Mouse (Mus musculus): ENCODE measurements around the gene Ip6k3. TPM values are rescaled to one million over a fixed set of nuclear protein-coding genes. Genes with fewer than 3 reads are reported as not detected.

Ip6k3 gene
- polyA plus RNA-seq, 1 experiment from 2014 or later = 0.07 TPM

GRCm38 (mm10) chr17:27119954-27120353, 47.6 kb downstream of the Ip6k3 start:
- Histone ChIP-seq H3K9ac (no peak overlapping the region), H3K4me3 (no peak overlapping the region), H3K27ac (no peak overlapping the region), H3K4me1 (peaks cover 13% of the 10 kb centered on the region), H3K9me3 (no peaks in the 10 kb centered on the region), H3K27me3 (no peaks in the 10 kb centered on the region), H3K36me3 (peaks cover 32% of the 10 kb centered on the region), H3K4me2 (no peak overlapping the region)
- no peak for ATAC-seq (ENCODE audit: borderline replicate concordance, extremely low read depth, low FRiP score, low TSS enrichment)
- WGBS = 68% methylated on average over 8 of the region's 8 CpGs

GRCm38 (mm10) chr17:27119540-27119895, 48.1 kb downstream of the Ip6k3 start:
- H3K4me1 ChIP-seq = peaks cover 13% of the 10 kb centered on the region
- peaks cover 32% of the 10 kb centered on the region; the same call in 1 of the 2 replicates for H3K36me3 ChIP-seq
- no peak overlapping the region for H3K9ac ChIP-seq
- ATAC-seq (ENCODE audit: borderline replicate concordance, extremely low read depth, low FRiP score, low TSS enrichment) = no peak
- H3K9me3 ChIP-seq = no peaks in the 10 kb centered on the region
- no peak overlapping the region for H3K4me3 ChIP-seq
- H3K4me2 ChIP-seq = no peak overlapping the region
- no peak overlapping the region for H3K27ac ChIP-seq
- 85% methylated on average over 4 of the region's 4 CpGs for WGBS
- no peaks in the 10 kb centered on the region for H3K27me3 ChIP-seq

GRCm38 (mm10) chr17:27118676-27119539, 48.7 kb downstream of the Ip6k3 start:
- Histone ChIP-seq H3K36me3 (peaks cover 27% of the 10 kb centered on the region; the same call in 1 of the 2 replicates), H3K4me3 (no peak overlapping the region), H3K27me3 (no peaks in the 10 kb centered on the region), H3K9ac (no peak overlapping the region), H3K9me3 (no peaks in the 10 kb centered on the region), H3K4me2 (no peak overlapping the region), H3K27ac (no peak overlapping the region), H3K4me1 (peaks cover 13% of the 10 kb centered on the region)
- 76% methylated on average over 25 of the region's 25 CpGs for whole genome bisulfite sequencing
- ATAC-seq (ENCODE audit: borderline replicate concordance, extremely low read depth, low FRiP score, low TSS enrichment) = no peak

GRCm38 (mm10) chr17:27110072-27110471, 57.5 kb downstream of the Ip6k3 start:
- 59% methylated on average over 7 of the region's 7 CpGs for WGBS
- ATAC-seq (ENCODE audit: borderline replicate concordance, extremely low read depth, low FRiP score, low TSS enrichment) = no peak
- Histone ChIP-seq H3K4me1 (no peaks in the 10 kb centered on the region), H3K9me3 (no peaks in the 10 kb centered on the region), H3K9ac (no peak overlapping the region), H3K4me3 (no peak overlapping the region), H3K27ac (no peak overlapping the region), H3K4me2 (no peak overlapping the region), H3K36me3 (no peaks in the 10 kb centered on the region), H3K27me3 (no peaks in the 10 kb centered on the region)

- H3K36me3 ChIP-seq = no peaks in the 10 kb centered on the region
Measured at GRCm38 (mm10) chr17:27107936-27108335, 59.7 kb downstream of the Ip6k3 start.

GRCm38 (mm10) chr17:27106745-27107144, 60.9 kb downstream of the Ip6k3 start:
- no peaks in the 10 kb centered on the region for H3K27me3 ChIP-seq
- peaks cover 5% of the 10 kb centered on the region; the same call in 1 of the 2 replicates for H3K4me1 ChIP-seq
- no peak overlapping the region for H3K9ac ChIP-seq
- H3K36me3 ChIP-seq = no peaks in the 10 kb centered on the region
- no peaks in the 10 kb centered on the region for H3K9me3 ChIP-seq
- 78% methylated on average over 9 of the region's 9 CpGs for WGBS
- no peak overlapping the region for H3K27ac ChIP-seq
- no peak overlapping the region for H3K4me2 ChIP-seq
- no peak overlapping the region for H3K4me3 ChIP-seq
- ATAC-seq (ENCODE audit: borderline replicate concordance, extremely low read depth, low FRiP score, low TSS enrichment) = no peak

More at GRCm38 (mm10) chr17:27107936-27108335, 59.7 kb downstream of the Ip6k3 start:
- H3K9ac ChIP-seq = no peak overlapping the region
- no peak for ATAC-seq (ENCODE audit: borderline replicate concordance, extremely low read depth, low FRiP score, low TSS enrichment)
- H3K9me3 ChIP-seq = no peaks in the 10 kb centered on the region
- no peak overlapping the region for H3K4me3 ChIP-seq
- H3K27me3 ChIP-seq = no peaks in the 10 kb centered on the region
- no peaks in the 10 kb centered on the region for H3K4me1 ChIP-seq
- H3K27ac ChIP-seq = no peak overlapping the region
- no peak overlapping the region for H3K4me2 ChIP-seq
- WGBS = 75% methylated on average over 6 of the region's 6 CpGs

GRCm38 (mm10) chr17:27105698-27106470, 61.7 kb downstream of the Ip6k3 start:
- no peak overlapping the region for H3K4me2 ChIP-seq
- H3K4me1 ChIP-seq = peaks cover 5% of the 10 kb centered on the region; the same call in 1 of the 2 replicates
- H3K27ac ChIP-seq = no peak overlapping the region
- H3K27me3 ChIP-seq = no peaks in the 10 kb centered on the region
- no peak overlapping the region for H3K9ac ChIP-seq
- ATAC-seq (ENCODE audit: borderline replicate concordance, extremely low read depth, low FRiP score, low TSS enrichment) = no peak
- no peaks in the 10 kb centered on the region for H3K9me3 ChIP-seq
- WGBS = 65% methylated on average over 15 of the region's 18 CpGs
- no peaks in the 10 kb centered on the region for H3K36me3 ChIP-seq
- no peak overlapping the region for H3K4me3 ChIP-seq

GRCm38 (mm10) chr17:27101675-27102074, 65.9 kb downstream of the Ip6k3 start:
- Histone ChIP-seq H3K9ac (no peak overlapping the region), H3K4me3 (no peak overlapping the region), H3K36me3 (no peaks in the 10 kb centered on the region), H3K27me3 (no peaks in the 10 kb centered on the region), H3K4me2 (no peak overlapping the region), H3K4me1 (peaks cover 5% of the 10 kb centered on the region; the same call in 1 of the 2 replicates), H3K27ac (no peak overlapping the region), H3K9me3 (no peaks in the 10 kb centered on the region)
- ATAC-seq (ENCODE audit: borderline replicate concordance, extremely low read depth, low FRiP score, low TSS enrichment) = no peak
- WGBS = 78% methylated on average over 5 of the region's 5 CpGs

- Histone ChIP-seq H3K4me1 (no peaks in the 10 kb centered on the region), H3K36me3 (no peaks in the 10 kb centered on the region), H3K9me3 (no peaks in the 10 kb centered on the region), H3K4me2 (no peak overlapping the region), H3K27ac (no peak overlapping the region), H3K9ac (no peak overlapping the region), H3K27me3 (no peaks in the 10 kb centered on the region), H3K4me3 (no peak overlapping the region)
- ATAC-seq (ENCODE audit: borderline replicate concordance, extremely low read depth, low FRiP score, low TSS enrichment) = no peak; the same call in 1 of the 2 replicates
- 28% methylated on average over 13 of the region's 13 CpGs for WGBS
Measured at GRCm38 (mm10) chr17:27095690-27096089, 71.9 kb downstream of the Ip6k3 start.

Other genes with a start within 250 kb of the Ip6k3 start
- gene Phf1, start 234.7 kb downstream of the Ip6k3 start, polyA plus RNA-seq (2015; fragmentation: Nextera tagmentation; extraction: Ambion mirVana) = 7.6 and 8.7 TPM in 2 replicates
- 182 and 184 TPM in 2 replicates for gene Cuta, start 228.2 kb downstream of the Ip6k3 start, polyA plus RNA-seq (2015; fragmentation: Nextera tagmentation; extraction: Ambion mirVana)
- 1.5 and 2.1 TPM in 2 replicates for gene Syngap1, start 226.5 kb downstream of the Ip6k3 start, polyA plus RNA-seq (2015; fragmentation: Nextera tagmentation; extraction: Ambion mirVana)
- 16.3 and 16.9 TPM in 2 replicates for gene Zbtb9, start 194.6 kb downstream of the Ip6k3 start, polyA plus RNA-seq (2015; fragmentation: Nextera tagmentation; extraction: Ambion mirVana)
- gene Bak1, start 138.8 kb downstream of the Ip6k3 start, polyA plus RNA-seq (2015; fragmentation: Nextera tagmentation; extraction: Ambion mirVana) = 5.2 and 6.0 TPM in 2 replicates
- gene Itpr3, start 110.5 kb downstream of the Ip6k3 start, polyA plus RNA-seq (2015; fragmentation: Nextera tagmentation; extraction: Ambion mirVana) = 4.7 and 4.9 TPM in 2 replicates
- gene Uqcc2, start 33.9 kb downstream of the Ip6k3 start, polyA plus RNA-seq (2015; fragmentation: Nextera tagmentation; extraction: Ambion mirVana) = 257 and 276 TPM in 2 replicates
- 16.1 and 17.2 TPM in 2 replicates for gene Lemd2, start 36.7 kb upstream of the Ip6k3 start, polyA plus RNA-seq (2015; fragmentation: Nextera tagmentation; extraction: Ambion mirVana)